Mouse (Mus musculus): ENCODE data around the gene Klf12.

Gene Klf12

GRCm38 (mm10) chr14:100284119-100284860, at the start of gene Klf12:
Gene Klf12, minus strand, starts transcription at chr14:100284679.
- DNase-seq (ENCODE audit: low read depth, low spot score): peak; percentile 74

GRCm38 (mm10) chr14:100333369-100333768, 48.9 kb upstream of the Klf12 start:
- no peak for DNase-seq (ENCODE audit: low read depth, low spot score)

DNA sequence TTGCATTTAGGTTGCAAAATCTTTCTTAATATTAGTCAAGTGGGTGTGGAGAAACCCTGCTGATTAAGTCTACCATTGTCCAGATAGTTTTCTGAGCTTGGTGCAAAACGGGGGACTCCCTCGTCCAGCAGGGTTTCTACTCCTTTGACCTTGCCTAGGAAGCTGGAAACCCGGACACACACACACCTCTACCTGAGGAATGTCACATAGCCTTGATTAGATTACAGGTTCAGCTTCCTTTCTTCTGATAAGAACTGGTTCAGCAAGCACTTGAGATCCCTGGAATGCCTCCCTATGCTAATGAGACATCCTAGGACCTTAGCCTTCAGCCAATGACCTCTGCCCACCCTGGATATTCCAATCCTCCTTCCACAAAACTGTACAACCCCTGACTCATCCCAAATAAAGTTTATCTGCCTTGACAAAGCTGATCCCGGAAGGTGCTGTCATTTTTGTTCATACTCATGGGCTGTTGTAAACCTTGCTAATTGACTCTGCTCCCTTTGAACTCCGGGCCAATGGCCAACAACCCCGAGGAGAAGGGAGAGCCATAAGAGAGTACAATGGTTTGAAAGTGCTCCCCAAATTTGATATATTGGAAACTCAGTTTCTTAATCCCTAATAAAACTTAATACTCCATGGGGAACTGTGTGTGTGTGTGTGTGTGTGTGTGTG, 44.3 kb upstream of the Klf12 start:
- DNase-seq (ENCODE audit: low read depth, low spot score): no peak

- DNase-seq (ENCODE audit: low read depth, low spot score): no peak
These were observed 39.8 kb upstream of the Klf12 start for GRCm38 (mm10) chr14:100324303-100324702.

DNA sequence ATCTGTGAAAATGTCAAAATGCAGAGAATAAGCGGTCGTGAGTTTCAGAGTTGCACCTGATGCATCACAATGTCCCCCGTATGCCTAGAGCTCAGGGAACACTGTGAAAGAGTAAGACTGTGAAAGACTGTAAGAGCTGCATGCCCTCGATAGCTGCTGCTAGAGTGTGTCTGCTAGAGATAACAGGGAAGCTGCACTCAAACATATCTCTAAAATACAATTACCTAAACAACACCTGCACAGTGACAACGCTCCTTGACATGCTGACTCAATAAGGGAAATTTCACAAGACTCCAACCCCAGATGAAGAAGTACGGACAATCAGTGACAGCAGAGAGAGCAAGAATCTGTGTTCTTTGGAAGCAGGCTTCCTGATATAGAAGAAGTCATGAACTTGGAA, 37.5 kb upstream of the Klf12 start:
- no peak for DNase-seq (ENCODE audit: low read depth, low spot score)

- DNase-seq (ENCODE audit: low read depth, low spot score): no peak
These were observed 32.3 kb upstream of the Klf12 start for GRCm38 (mm10) chr14:100316780-100317179.

DNA sequence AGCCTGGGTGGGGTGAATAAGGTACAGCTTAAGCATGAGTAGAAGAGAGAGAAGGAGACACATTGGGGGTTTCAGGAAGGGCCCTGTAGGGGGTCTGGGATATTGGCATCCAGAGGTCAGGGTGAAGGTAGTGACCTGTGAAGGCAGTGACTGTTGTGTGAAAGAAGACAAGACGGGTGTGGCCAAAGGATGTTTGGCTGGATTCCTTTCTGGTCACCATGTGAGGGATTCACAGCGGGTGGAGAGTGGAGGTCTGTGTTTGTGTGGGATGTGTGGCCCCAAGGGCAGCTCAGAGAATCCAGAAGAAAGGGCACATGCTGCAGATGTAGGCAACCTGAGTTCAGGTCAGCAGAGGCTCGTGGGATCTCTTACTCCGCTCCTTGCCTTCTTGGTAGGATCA, 29.6 kb upstream of the Klf12 start:
- DNase-seq (ENCODE audit: low read depth, low spot score): no peak

DNA sequence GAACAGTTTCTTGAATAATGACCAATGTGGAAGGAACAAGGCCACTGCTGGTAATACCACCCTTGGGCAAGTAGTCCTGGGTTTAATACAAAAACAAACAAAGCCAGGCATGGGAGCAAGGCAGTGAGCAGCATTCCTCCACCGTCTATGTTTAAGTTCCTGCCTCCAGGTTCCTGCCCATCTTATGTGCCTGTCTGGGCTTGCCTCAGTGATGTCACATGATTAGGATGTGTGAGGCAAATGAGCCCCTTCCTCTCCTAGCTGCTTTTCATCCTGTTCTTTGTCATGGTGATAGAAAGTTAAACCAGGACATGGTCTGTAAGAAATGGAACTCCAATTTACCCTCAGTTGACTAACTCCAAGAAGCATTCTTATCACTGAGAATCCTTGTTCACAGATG, 16.4 kb upstream of the Klf12 start:
- DNase-seq (ENCODE audit: low read depth, low spot score): no peak

DNA sequence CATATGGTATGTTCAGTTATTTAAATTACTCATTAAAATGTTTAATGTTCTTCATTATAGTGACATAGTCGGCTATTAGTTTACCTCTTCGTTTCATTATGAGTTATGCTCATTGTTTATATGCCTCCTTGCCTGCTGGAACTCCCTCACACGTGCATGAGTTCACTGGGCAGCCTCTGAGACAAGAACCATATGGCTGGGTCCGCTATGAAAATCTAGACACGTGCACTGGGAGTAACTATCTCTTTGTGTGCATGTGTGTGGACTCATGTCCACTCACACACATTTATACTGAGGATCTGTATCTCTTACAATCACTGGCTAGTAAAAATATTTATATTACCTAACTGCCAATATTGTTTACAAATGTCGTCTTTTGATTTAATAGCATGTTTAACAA, 14.4 kb upstream of the Klf12 start:
- DNase-seq (ENCODE audit: low read depth, low spot score): no peak

DNA sequence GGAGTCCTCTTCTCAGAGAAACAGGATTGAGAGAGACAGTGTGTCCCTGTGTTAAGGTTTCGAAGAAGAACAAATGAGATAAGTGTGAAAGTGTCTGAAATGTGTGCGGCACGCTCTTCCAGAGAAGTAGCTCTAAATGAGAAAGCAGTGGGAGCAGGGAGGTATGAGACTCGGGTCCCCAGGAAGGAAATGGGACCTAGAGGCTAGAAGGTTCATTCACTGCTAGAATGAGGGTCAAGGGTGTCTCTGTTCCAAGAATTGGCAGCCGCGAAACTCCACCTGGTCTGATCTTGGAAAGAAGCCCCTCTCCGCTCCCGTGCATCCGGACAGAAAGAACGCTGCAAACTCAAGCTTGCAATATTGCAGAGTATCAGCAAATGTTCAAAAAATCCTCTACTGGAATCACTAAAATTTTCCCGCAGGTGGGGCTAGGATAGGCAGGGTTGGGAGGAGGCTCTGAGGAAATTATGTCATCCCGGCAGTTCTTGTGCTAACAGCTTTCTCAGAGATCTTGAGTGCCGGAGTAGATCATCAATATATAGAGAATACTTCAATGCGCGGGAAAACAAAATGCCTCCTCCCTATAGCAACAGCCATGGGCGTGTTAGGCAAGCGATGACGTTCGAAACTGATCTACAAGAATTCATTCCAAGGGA, 2.2 kb upstream of the Klf12 start:
- DNase-seq (ENCODE audit: low read depth, low spot score): no peak

GRCm38 (mm10) chr14:100285656-100286585, 1.4 kb upstream of the Klf12 start:
- DNase-seq (ENCODE audit: low read depth, low spot score): no peak

DNA sequence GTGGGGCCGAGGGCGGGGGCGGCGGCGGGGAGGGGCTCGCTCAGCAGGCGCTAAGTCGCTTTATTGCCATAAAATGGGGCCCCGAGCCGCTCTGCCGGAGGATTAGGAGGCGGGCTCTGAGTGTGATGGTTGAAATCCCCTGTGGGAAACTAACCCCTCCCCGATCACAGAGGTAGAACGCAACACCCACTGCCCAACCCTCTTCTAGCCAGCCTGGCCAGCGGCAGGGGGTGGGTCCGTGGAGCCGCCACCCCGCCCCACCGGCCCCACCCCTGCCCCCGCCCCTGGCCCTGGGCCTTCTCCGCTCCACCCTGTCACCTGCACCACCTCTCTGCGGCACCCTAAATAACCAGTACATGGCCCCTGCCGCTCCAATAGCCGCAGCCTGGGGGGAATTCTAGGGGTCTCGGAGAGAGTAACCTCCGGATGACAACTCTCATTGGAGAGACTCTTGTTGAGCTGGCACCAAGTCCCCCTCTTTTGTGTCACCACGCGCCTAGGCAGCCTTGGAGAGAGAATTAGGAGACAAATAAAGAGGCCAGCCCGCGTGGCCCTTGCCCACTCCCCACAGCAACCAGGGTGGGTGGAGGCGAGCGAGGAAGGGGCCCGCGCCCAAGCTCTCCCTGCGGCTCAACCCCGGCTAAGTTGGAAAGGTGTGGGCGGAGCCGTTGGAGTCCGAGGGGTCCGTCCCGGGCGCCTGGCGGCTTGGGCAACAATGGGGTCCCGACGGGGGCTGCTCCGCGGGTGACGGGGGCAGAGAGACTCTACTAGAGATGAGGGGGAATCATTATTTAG, 579 bp upstream of the Klf12 start:
- DNase-seq (ENCODE audit: low read depth, low spot score): peak; percentile 65

- DNase-seq (ENCODE audit: low read depth, low spot score): peak; percentile 13
These were observed 914 bp downstream of the Klf12 start for GRCm38 (mm10) chr14:100283411-100284118.

- no peak for DNase-seq (ENCODE audit: low read depth, low spot score)
These were observed 1.8 kb downstream of the Klf12 start for GRCm38 (mm10) chr14:100282651-100283050.

DNA sequence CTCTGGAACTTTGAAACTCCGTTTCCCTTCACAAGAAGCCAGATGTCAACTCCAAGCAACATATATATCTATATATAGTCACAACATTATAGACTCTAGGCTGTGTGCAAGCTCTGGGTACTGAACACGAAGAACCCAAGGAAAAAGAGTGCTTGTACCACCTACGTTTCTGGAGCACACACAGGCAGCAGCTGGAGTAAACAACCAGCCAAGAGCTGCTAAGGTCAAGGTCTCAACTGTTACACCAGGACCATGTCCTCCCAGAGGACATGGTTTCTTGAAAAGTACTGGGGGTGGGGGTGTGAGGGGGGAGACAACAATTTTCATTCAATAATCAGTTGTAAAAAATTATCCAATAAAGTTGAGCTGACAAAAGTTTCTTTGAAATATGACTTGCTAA, 2.7 kb downstream of the Klf12 start:
- no peak for DNase-seq (ENCODE audit: low read depth, low spot score)

GRCm38 (mm10) chr14:100274179-100274578, 10.3 kb downstream of the Klf12 start:
- DNase-seq (ENCODE audit: low read depth, low spot score): no peak

- no peak for DNase-seq (ENCODE audit: low read depth, low spot score)
These were observed 23.9 kb downstream of the Klf12 start for GRCm38 (mm10) chr14:100260531-100260930.

GRCm38 (mm10) chr14:100243046-100243445, 41.4 kb downstream of the Klf12 start:
- DNase-seq (ENCODE audit: low read depth, low spot score): no peak

DNA sequence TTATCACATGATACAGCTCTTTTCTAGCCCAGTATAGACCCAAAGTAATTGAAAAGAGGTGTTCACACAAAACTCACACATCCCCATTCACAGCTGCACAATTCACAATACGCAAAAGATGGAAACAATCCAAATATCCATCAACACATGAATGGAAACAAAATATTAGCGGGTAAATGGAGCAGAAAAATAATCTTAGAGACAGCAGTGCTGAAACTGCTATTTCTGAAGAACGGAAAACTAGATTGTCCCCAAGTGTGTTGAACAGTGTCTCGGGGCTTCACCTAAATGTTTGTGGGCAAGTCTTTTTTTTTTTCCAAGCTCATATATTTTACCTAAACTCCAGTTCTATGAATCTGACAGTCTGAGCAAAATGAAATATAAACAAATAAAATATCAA, 44.6 kb downstream of the Klf12 start:
- DNase-seq (ENCODE audit: low read depth, low spot score): no peak

- DNase-seq (ENCODE audit: low read depth, low spot score): no peak
These were observed 47.7 kb downstream of the Klf12 start for GRCm38 (mm10) chr14:100236757-100237156.
